Mouse (Mus musculus) G1E-ER4 (cell line): Measurements from ENCODE around the gene Echdc3. TPM values are rescaled to one million over a fixed set of nuclear protein-coding genes. Genes with fewer than 3 reads are reported as not detected.

Experiments used
- GATA1 ChIP-seq: IDR thresholded peaks from one replicate; pipeline ENCODE4 v1.8.0; 2012; ENCODE audit warnings: low read length, inconsistent platforms
- polyA plus RNA-seq: library from polyadenylated mRNA; stranded (reverse); fragments of >175 nt; gene quantifications from 2 replicates; pipeline ENCODE4 v1.2.3, GENCODE M21; 2012

Gene Echdc3
- polyA plus RNA-seq, 1 experiment: not detected

DNA sequence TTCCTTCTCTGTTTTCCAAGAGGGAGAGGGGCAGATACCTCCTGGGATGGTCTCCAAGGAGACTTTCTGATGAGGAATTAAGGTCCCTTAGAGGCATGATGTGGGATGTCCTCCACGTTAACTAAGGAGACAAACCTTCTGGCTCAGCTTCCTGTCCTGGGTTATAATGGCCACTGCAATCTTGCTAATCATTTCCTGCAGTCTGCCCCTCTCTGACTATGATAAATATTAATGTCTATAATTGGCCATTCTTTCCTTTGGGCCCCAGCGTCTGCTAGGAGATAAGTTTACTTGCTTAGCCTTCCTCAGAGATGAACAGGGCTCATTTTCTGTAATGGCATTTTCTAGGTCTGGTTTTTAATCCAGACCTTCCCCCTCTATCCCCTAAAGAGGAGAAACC, 53.1 kb downstream of the Echdc3 start:
- no peak for TF ChIP-seq GATA1

DNA sequence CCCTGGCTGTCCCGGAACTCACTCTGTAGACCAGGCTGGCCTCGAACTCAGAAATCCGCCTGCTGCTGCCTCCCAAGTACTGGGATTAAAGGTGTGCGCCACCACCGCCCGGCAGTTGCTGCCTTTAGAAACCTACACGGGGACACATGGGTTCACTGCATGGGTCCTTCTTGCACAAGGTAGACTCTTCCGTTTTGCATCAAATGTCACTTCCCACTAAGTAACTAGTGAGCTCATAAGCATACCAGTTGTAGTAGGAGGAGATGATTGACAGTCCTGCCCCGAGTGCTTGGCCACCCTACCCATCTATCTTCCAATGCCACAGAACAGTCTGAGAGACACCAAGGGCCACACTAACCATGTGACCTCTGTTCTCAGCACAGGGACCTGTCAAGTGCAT, 53.6 kb downstream of the Echdc3 start:
- no peak for TF ChIP-seq GATA1

DNA sequence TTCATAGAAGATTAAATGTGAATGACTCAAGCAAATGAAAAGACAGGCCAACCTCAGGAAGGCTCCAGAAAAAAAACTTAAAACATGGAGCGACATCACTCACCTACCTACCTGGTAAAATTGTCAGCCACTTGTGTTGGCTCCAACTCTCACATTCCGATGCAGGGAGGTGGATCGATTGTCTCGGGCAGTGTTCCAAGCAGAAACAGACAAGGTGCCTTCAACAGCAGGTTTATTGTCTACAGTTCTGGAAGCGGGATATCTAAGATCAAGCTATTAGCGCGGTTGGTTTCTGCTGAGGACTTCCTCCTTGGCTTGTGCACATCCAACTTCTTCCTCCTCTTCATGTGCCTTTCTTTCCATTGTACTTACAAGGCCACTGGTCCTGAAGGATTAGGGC, 55.2 kb downstream of the Echdc3 start:
- TF ChIP-seq GATA1: no peak

DNA sequence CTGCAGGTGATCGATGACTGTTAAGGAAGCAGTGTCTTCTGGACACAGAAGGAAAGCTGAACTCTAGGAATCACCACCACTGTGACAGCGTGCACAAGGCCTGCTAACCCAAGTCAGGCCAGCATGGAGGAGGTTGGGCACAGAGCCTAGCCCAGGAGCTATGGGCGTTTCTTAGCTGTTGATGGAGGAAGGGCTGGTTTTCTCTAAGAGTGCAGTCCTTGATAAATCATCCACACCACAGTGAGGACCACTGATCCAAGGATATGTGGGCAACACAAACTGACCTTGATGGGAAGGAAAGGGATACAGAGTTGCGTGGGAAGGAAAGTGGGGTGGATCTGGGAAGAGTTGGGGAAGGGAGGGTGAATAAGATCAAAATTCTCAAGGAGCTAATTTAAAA, 55.6 kb downstream of the Echdc3 start:
- TF ChIP-seq GATA1: no peak

DNA sequence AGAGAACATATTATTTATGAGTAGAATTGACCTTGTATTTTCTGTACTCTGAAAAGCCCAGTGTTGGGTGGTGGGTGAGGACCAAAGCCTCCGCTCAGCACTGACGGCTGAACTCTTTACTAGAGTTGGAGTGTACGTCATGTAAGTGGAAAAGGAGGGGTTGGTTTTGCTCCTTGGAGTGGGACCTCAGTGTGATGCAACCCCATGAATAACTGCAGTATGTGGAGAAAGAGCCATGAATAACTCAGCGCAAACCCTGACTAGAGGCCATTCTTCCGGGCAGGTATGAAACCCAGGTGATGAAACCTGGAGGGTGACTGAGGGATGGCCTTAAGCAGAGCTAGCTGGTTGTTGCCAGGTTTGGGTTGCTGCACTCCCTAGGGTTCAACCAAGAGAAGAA, 63.0 kb downstream of the Echdc3 start:
- TF ChIP-seq GATA1: no peak

DNA sequence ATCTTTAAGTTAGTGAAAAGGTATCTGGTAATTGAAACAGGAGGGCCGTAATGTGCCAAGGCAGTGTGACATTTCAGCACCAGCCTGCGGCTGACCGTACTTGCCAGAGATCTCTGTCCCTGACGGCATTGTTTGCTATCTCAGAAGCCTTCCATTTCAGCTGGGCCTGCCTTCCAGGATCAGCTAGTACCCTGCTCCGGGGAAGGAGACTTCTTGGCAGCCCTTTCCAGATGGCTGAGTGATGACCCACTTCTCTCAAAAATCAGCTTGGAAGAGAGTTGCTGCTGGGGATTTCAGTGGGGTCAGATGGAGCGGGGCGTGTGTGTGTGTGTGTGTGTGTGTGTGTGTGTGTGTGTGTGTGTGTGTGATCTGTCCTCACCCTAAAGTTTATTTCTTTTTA, 65.9 kb downstream of the Echdc3 start:
- TF ChIP-seq GATA1: no peak

DNA sequence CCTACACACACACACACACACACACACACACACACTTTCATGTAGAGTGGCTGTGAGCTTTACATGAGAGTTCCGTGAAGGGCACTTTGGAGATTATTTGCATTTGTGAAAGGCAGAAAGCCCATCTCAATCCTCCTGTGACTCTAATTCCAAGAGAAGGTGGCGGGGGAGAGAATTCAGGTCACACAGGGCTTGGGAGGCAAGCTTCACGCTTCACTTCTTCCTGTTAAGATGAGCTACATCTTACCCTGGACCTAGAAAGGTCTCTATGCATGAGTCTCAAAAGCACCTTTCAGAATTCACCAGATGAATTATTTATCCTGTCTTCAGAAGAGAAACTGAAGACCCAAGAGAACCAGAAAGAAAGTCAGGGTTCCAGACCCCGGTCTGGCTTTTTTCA, 66.6 kb downstream of the Echdc3 start:
- TF ChIP-seq GATA1: no peak

DNA sequence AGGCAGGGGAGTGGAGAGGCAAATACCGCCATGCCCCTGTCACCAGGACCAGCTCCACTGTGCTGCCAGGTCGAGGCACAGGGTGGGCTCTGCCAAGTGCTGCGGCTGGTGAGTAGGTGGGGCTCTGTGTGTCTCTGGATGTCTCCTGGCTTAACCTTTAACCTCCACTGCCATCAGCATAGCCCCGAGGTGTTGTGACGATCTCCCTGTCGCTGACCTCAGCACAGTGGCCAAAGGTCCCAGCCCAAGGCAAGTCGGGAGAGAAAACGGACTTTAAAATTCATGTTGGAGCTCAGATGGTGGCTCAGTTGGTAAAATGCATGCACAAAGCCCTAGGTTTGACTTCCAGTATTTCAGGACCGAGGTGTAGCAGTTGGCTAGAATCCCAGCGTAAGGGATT, 67.2 kb downstream of the Echdc3 start:
- TF ChIP-seq GATA1: no peak

DNA sequence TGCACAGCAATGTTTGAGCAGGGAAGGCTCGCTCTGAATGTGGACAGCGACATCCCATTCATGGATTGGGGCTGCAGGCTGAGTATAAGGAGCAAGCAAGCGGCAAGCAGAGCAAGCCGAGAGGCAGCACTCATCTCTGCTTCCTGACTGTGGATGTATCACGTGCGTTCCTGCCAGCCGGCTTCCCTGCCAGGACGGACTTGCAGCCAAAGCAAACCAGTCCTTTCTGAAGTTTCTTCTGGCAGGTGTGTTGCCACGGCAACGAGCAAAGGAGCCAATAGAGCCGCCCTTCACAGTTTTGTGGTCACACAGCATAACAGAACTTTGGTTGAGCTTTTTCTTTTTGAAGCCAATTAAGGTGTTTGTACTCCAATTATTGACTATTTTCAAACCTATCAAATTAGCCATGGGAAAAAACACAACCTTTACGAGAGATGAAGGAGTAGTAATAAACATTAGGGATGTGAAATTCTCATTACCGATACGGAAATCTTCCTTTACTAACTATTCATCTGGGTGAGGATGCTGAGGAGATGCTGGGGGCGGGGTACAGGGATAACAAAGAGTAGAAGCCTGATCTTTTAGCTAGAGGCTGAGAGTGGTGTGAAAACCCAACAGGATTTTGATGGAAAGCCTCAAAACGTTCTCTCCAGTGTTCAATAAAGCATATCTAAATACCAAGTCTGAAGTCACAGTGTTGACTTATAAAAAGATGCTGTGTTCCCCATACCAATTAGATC, 69.7 kb downstream of the Echdc3 start:
- no peak for TF ChIP-seq GATA1

DNA sequence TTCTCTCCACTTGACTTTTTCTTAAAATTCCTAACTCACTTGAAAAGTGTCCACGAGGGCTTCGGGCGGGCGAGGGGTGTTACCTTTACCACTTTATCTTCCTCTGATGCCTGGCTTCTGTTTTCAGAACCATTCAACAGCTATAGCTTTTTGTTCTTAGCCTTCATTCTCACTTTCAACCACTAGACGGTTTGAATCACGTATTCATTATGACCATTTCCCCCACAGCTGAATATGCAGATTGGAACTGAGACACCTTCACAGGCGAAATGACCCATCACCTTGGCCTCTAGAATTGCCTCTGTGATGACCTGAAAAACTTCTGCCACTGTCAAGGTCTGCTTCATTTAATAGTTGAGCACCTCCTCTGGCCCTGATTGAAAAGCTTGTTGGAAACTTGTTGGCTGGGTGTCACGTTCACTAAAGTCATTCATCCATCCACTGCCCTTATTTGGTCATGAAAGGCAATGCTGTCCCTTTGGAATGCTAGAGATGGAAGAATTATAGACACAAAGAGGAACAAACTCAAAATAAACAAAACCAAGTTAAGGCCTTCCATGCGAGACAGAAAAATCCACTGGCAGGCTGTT, 72.2 kb downstream of the Echdc3 start:
- TF ChIP-seq GATA1: no peak

Other genes with a start within 250 kb of the Echdc3 start
- not detected in 2 replicates for gene Proser2, start 82.8 kb downstream of the Echdc3 start, polyA plus RNA-seq
- gene Usp6nl, start 109.6 kb upstream of the Echdc3 start, polyA plus RNA-seq: 22.0 and 37.8 TPM in 2 replicates